Mouse (Mus musculus) megakaryocyte-erythroid progenitor cell, adult 5-6 weeks (primary cell): Measurements from ENCODE around the gene Gpr108. TPM values are rescaled to one million over a fixed set of nuclear protein-coding genes. Genes with fewer than 3 reads are reported as not detected.

Source experiments
- total RNA-seq, 2 experiments: library from RNA; stranded (forward) in 1 of 2; stranded (reverse) in 1 of 2; fragments of 200-1000, 215-1000 nt in 1 of 2; fragments of >200 nt in 1 of 2; fragmentation: Nextera tagmentation in 1 of 2; gene quantifications; 2 replicates each; pipeline ENCODE4 v1.2.3; 2014 to 2017

Gene Gpr108
- total RNA-seq, 2 experiments from 2014 or later, result 10.6 to 23.9 TPM

Other genes starting within 250 kb of the Gpr108 start
- not detected in 2 replicates for gene Pspn, start 248.4 kb downstream of the Gpr108 start, total RNA-seq (2014; fragmentation: Nextera tagmentation)
- gene Pspn, start 248.4 kb downstream of the Gpr108 start, total RNA-seq (2017), result 4.6 TPM in 1 of 2 replicates, not detected in the other
- gene Gtf2f1, start 237.2 kb downstream of the Gpr108 start, total RNA-seq (2014; fragmentation: Nextera tagmentation), result 112 and 139 TPM in 2 replicates
- gene Gtf2f1, start 237.2 kb downstream of the Gpr108 start, total RNA-seq (2017), result 214 and 264 TPM in 2 replicates
- not detected in 2 replicates for gene Gm17949, start 237.0 kb downstream of the Gpr108 start, total RNA-seq (2014; fragmentation: Nextera tagmentation)
- gene Gm17949, start 237.0 kb downstream of the Gpr108 start, total RNA-seq (2017), result not detected in 2 replicates
- gene Khsrp, start 216.9 kb downstream of the Gpr108 start, total RNA-seq (2014; fragmentation: Nextera tagmentation), result 211 and 252 TPM in 2 replicates
- gene Khsrp, start 216.9 kb downstream of the Gpr108 start, total RNA-seq (2017), result 92.4 and 128 TPM in 2 replicates
- gene Slc25a41, start 206.8 kb downstream of the Gpr108 start, total RNA-seq (2014; fragmentation: Nextera tagmentation), result not detected in 2 replicates
- 0.91 TPM in 1 of 2 replicates, not detected in the other for gene Slc25a41, start 206.8 kb downstream of the Gpr108 start, total RNA-seq (2017)
- not detected in 2 replicates for gene Crb3, start 189.3 kb downstream of the Gpr108 start, total RNA-seq (2014; fragmentation: Nextera tagmentation)
- gene Crb3, start 189.3 kb downstream of the Gpr108 start, total RNA-seq (2017), result not detected in 2 replicates
- gene Slc25a23, start 188.6 kb downstream of the Gpr108 start, total RNA-seq (2014; fragmentation: Nextera tagmentation), result 17.9 and 21.2 TPM in 2 replicates
- 3.0 and 6.2 TPM in 2 replicates for gene Slc25a23, start 188.6 kb downstream of the Gpr108 start, total RNA-seq (2017)
- 20.4 and 33.4 TPM in 2 replicates for gene Dennd1c, start 169.9 kb downstream of the Gpr108 start, total RNA-seq (2014; fragmentation: Nextera tagmentation)
- gene Dennd1c, start 169.9 kb downstream of the Gpr108 start, total RNA-seq (2017), result 0.65 and 1.8 TPM in 2 replicates
- not detected in 2 replicates for gene Tubb4a, start 160.7 kb downstream of the Gpr108 start, total RNA-seq (2014; fragmentation: Nextera tagmentation)
- gene Tubb4a, start 160.7 kb downstream of the Gpr108 start, total RNA-seq (2017), result 0.08 TPM in 1 of 2 replicates, not detected in the other
- gene Tnfsf9, start 143.1 kb downstream of the Gpr108 start, total RNA-seq (2014; fragmentation: Nextera tagmentation), result not detected in 2 replicates
- gene Tnfsf9, start 143.1 kb downstream of the Gpr108 start, total RNA-seq (2017), result not detected in 2 replicates
- gene Cd70, start 98.7 kb downstream of the Gpr108 start, total RNA-seq (2014; fragmentation: Nextera tagmentation), result not detected in 2 replicates
- gene Cd70, start 98.7 kb downstream of the Gpr108 start, total RNA-seq (2017), result not detected in 2 replicates
- gene Tnfsf14, start 54.3 kb downstream of the Gpr108 start, total RNA-seq (2014; fragmentation: Nextera tagmentation), result 1.0 and 1.2 TPM in 2 replicates
- gene Tnfsf14, start 54.3 kb downstream of the Gpr108 start, total RNA-seq (2017), result 0.99 and 1.6 TPM in 2 replicates
- 8.9 TPM in 1 of 2 replicates, not detected in the other for gene C3, start 20.3 kb downstream of the Gpr108 start, total RNA-seq (2014; fragmentation: Nextera tagmentation)
- 1.7 and 7.1 TPM in 2 replicates for gene C3, start 20.3 kb downstream of the Gpr108 start, total RNA-seq (2017)
- 3.9 and 4.5 TPM in 2 replicates for gene Trip10, start 1.0 kb upstream of the Gpr108 start, total RNA-seq (2014; fragmentation: Nextera tagmentation)
- 8.3 and 10.0 TPM in 2 replicates for gene Trip10, start 1.0 kb upstream of the Gpr108 start, total RNA-seq (2017)
- gene Vav1, start 30.7 kb upstream of the Gpr108 start, total RNA-seq (2014; fragmentation: Nextera tagmentation), result 39.2 and 44.7 TPM in 2 replicates
- 86.4 and 126 TPM in 2 replicates for gene Vav1, start 30.7 kb upstream of the Gpr108 start, total RNA-seq (2017)
- not detected in 2 replicates for gene Adgre1, start 110.2 kb upstream of the Gpr108 start, total RNA-seq (2014; fragmentation: Nextera tagmentation)
- gene Adgre1, start 110.2 kb upstream of the Gpr108 start, total RNA-seq (2017), result not detected in 2 replicates